Mouse (Mus musculus): ENCODE results near the gene Cyb5r3.

GRCm38 (mm10) chr15:83162001-83162400 lies 10.4 kb downstream of the Cyb5r3 start:
- TF ChIP-seq CTCF (conservative IDR thresholded peaks at IDR 0.05; ENCODE audit: insufficient read depth, insufficient read length, low read depth, low read length) (no peak), POLR2A (IDR thresholded peaks at IDR 0.05; ENCODE audit: low read depth, low read length) (no peak)
